Mouse (Mus musculus) liver, adult 2 months (tissue): Measurements from ENCODE around the gene Pde4dip.

ENCODE experiments used
- CTCF ChIP-seq: fragments of 200-500 bp; IDR thresholded peaks from 2 replicates; pipeline ENCODE4 v1.5.1; 2011; ENCODE audit warnings: low read depth, low read length, control low read depth
- POLR2A ChIP-seq: fragments of 200-500 bp; IDR thresholded peaks from 2 replicates; pipeline ENCODE4 v1.6.1; 2011; ENCODE audit warnings: low read length, control low read depth; ENCODE audit not compliant: insufficient read depth; ENCODE audit errors: extremely low read depth

DNA sequence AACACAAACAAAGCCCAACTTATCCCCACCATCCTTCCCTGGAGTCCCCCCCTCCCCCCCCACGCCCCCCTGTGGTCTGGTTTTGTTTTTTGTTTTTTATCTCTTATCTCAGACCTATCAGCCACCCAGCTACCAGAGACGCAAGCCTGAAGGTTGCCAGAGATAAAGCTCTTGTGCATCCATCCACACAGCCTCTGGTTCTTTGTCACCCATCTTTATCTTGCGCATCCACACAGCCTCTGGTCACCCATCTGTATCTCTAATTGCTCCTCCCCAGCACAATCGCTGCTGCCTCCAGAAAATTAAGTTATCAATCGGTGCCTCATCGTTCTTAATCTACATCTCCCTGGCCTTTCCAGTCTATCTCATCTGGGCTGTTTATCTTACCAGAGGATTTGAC is 1.7 kb upstream of the Pde4dip start:
- TF ChIP-seq CTCF (no peak), POLR2A (no peak)
